Mouse (Mus musculus): Measurements from ENCODE around the gene Dnajc13. TPM values are rescaled to one million over a fixed set of nuclear protein-coding genes. Genes with fewer than 3 reads are reported as not detected.
A peak's percentile ranks its signal among the peaks of the same experiment; 100 is the strongest.

Gene Dnajc13
- polyA plus RNA-seq, 1 experiment: 33.7 TPM

- Histone ChIP-seq H3K27ac (replicated peaks; ENCODE audit: low read depth, low read length) (no peak overlapping the region), H3K4me3 (ENCODE audit: insufficient read depth, low read depth, low read length) (no peak overlapping the region), H3K4me1 (ENCODE audit: control insufficient read depth, insufficient read depth, insufficient read length, low read length) (no peaks in the 10 kb centered on the region)
Measured at GRCm38 (mm10) chr9:104239076-104239475, 23.7 kb downstream of the Dnajc13 start.

- H3K27ac ChIP-seq (replicated peaks; ENCODE audit: low read depth, low read length): no peak overlapping the region
- 0 out of 2 replicates have a peak, but pooled peaks cover 2% of the 10 kb centered on the region for H3K4me1 ChIP-seq (ENCODE audit: control insufficient read depth, insufficient read depth, insufficient read length, low read length)
Measured at GRCm38 (mm10) chr9:104236256-104236930, 26.3 kb downstream of the Dnajc13 start.

GRCm38 (mm10) chr9:104235751-104236150, 27.0 kb downstream of the Dnajc13 start:
- Histone ChIP-seq H3K4me1 (ENCODE audit: control insufficient read depth, insufficient read depth, insufficient read length, low read length) (0 out of 2 replicates have a peak, but pooled peaks cover 2% of the 10 kb centered on the region), H3K4me3 (ENCODE audit: insufficient read depth, low read depth, low read length) (no peak overlapping the region), H3K27ac (replicated peaks; ENCODE audit: low read depth, low read length) (no peak overlapping the region)

More at GRCm38 (mm10) chr9:104236256-104236930, 26.3 kb downstream of the Dnajc13 start:
- H3K4me3 ChIP-seq (ENCODE audit: insufficient read depth, low read depth, low read length): no peak overlapping the region

GRCm38 (mm10) chr9:104233815-104234214, 28.9 kb downstream of the Dnajc13 start:
- 0 out of 2 replicates have a peak, but pooled peaks cover 2% of the 10 kb centered on the region for H3K4me1 ChIP-seq (ENCODE audit: control insufficient read depth, insufficient read depth, insufficient read length, low read length)
- peak overlapping the region; percentile 42; the same call in 1 of the 2 replicates for H3K27ac ChIP-seq (replicated peaks; ENCODE audit: low read depth, low read length)
- no peak overlapping the region for H3K4me3 ChIP-seq (ENCODE audit: insufficient read depth, low read depth, low read length)

- Histone ChIP-seq H3K4me3 (ENCODE audit: insufficient read depth, low read depth, low read length) (no peak overlapping the region), H3K4me1 (ENCODE audit: control insufficient read depth, insufficient read depth, insufficient read length, low read length) (0 out of 2 replicates have a peak, but pooled peaks cover 2% of the 10 kb centered on the region), H3K27ac (replicated peaks; ENCODE audit: low read depth, low read length) (peak overlapping the region; percentile 29; the same call in 1 of the 2 replicates)
Measured at GRCm38 (mm10) chr9:104233060-104233459, 29.7 kb downstream of the Dnajc13 start.

GRCm38 (mm10) chr9:104232004-104232403, 30.7 kb downstream of the Dnajc13 start:
- no peak overlapping the region for H3K4me3 ChIP-seq (ENCODE audit: insufficient read depth, low read depth, low read length)
- 0 out of 2 replicates have a peak, but pooled peaks cover 2% of the 10 kb centered on the region for H3K4me1 ChIP-seq (ENCODE audit: control insufficient read depth, insufficient read depth, insufficient read length, low read length)
- H3K27ac ChIP-seq (replicated peaks; ENCODE audit: low read depth, low read length): no peak overlapping the region

GRCm38 (mm10) chr9:104211402-104211801, 51.3 kb downstream of the Dnajc13 start:
- Histone ChIP-seq H3K27ac (replicated peaks; ENCODE audit: low read depth, low read length) (no peak overlapping the region), H3K4me1 (ENCODE audit: control insufficient read depth, insufficient read depth, insufficient read length, low read length) (no peaks in the 10 kb centered on the region), H3K4me3 (ENCODE audit: insufficient read depth, low read depth, low read length) (no peak overlapping the region)

- Histone ChIP-seq H3K27ac (replicated peaks; ENCODE audit: low read depth, low read length) (no peak overlapping the region), H3K4me1 (ENCODE audit: control insufficient read depth, insufficient read depth, insufficient read length, low read length) (no peaks in the 10 kb centered on the region), H3K4me3 (ENCODE audit: insufficient read depth, low read depth, low read length) (no peak overlapping the region)
Measured at GRCm38 (mm10) chr9:104203851-104204250, 58.9 kb downstream of the Dnajc13 start.

GRCm38 (mm10) chr9:104194528-104194927, 68.2 kb downstream of the Dnajc13 start:
- Histone ChIP-seq H3K4me1 (ENCODE audit: control insufficient read depth, insufficient read depth, insufficient read length, low read length) (no peaks in the 10 kb centered on the region), H3K4me3 (ENCODE audit: insufficient read depth, low read depth, low read length) (no peak overlapping the region), H3K27ac (replicated peaks; ENCODE audit: low read depth, low read length) (no peak overlapping the region)

GRCm38 (mm10) chr9:104193900-104194299, 68.8 kb downstream of the Dnajc13 start:
- Histone ChIP-seq H3K4me1 (ENCODE audit: control insufficient read depth, insufficient read depth, insufficient read length, low read length) (no peaks in the 10 kb centered on the region), H3K4me3 (ENCODE audit: insufficient read depth, low read depth, low read length) (no peak overlapping the region), H3K27ac (replicated peaks; ENCODE audit: low read depth, low read length) (0 out of 2 replicates have a peak overlapping the region, but pooled peaks have one; percentile 27)

GRCm38 (mm10) chr9:104193327-104193726, 69.4 kb downstream of the Dnajc13 start:
- Histone ChIP-seq H3K4me3 (ENCODE audit: insufficient read depth, low read depth, low read length) (no peak overlapping the region), H3K27ac (replicated peaks; ENCODE audit: low read depth, low read length) (0 out of 2 replicates have a peak overlapping the region, but pooled peaks have one; percentile 27), H3K4me1 (ENCODE audit: control insufficient read depth, insufficient read depth, insufficient read length, low read length) (no peaks in the 10 kb centered on the region)

GRCm38 (mm10) chr9:104192513-104192912, 70.2 kb downstream of the Dnajc13 start:
- Histone ChIP-seq H3K4me1 (ENCODE audit: control insufficient read depth, insufficient read depth, insufficient read length, low read length) (no peaks in the 10 kb centered on the region), H3K27ac (replicated peaks; ENCODE audit: low read depth, low read length) (no peak overlapping the region), H3K4me3 (ENCODE audit: insufficient read depth, low read depth, low read length) (no peak overlapping the region)

GRCm38 (mm10) chr9:104189657-104190056, 73.1 kb downstream of the Dnajc13 start:
- Histone ChIP-seq H3K4me1 (ENCODE audit: control insufficient read depth, insufficient read depth, insufficient read length, low read length) (no peaks in the 10 kb centered on the region), H3K27ac (replicated peaks; ENCODE audit: low read depth, low read length) (no peak overlapping the region), H3K4me3 (ENCODE audit: insufficient read depth, low read depth, low read length) (no peak overlapping the region)

GRCm38 (mm10) chr9:104188704-104189103, 74.0 kb downstream of the Dnajc13 start:
- Histone ChIP-seq H3K4me3 (ENCODE audit: insufficient read depth, low read depth, low read length) (no peak overlapping the region), H3K4me1 (ENCODE audit: control insufficient read depth, insufficient read depth, insufficient read length, low read length) (no peaks in the 10 kb centered on the region), H3K27ac (replicated peaks; ENCODE audit: low read depth, low read length) (no peak overlapping the region)

GRCm38 (mm10) chr9:104187028-104187427, 75.7 kb downstream of the Dnajc13 start:
- Histone ChIP-seq H3K4me3 (ENCODE audit: insufficient read depth, low read depth, low read length) (no peak overlapping the region), H3K4me1 (ENCODE audit: control insufficient read depth, insufficient read depth, insufficient read length, low read length) (no peaks in the 10 kb centered on the region), H3K27ac (replicated peaks; ENCODE audit: low read depth, low read length) (no peak overlapping the region)

- H3K4me1 ChIP-seq (ENCODE audit: control insufficient read depth, insufficient read depth, insufficient read length, low read length): no peaks in the 10 kb centered on the region
- H3K27ac ChIP-seq (replicated peaks; ENCODE audit: low read depth, low read length): no peak overlapping the region
- H3K4me3 ChIP-seq (ENCODE audit: insufficient read depth, low read depth, low read length): no peak overlapping the region
Measured at GRCm38 (mm10) chr9:104183181-104183580, 79.5 kb downstream of the Dnajc13 start.
